Mouse (Mus musculus) intestine, embryonic 16.5 days (tissue): ENCODE measurements around the gene Fam120c. TPM values are rescaled to one million over a fixed set of nuclear protein-coding genes. Genes with fewer than 3 reads are reported as not detected.
"Not testable (repeated sequence)": the region's sequence is repeated elsewhere in the genome, so short reads cannot be mapped to it uniquely, and the experiment has no call there.

Source experiments
- ATAC-seq: fragments of 200-750 bp; cut with Nextera tagmentation; 2 replicates; pipeline ENCODE4 v1.8.0; 2017; ENCODE audit warnings: moderate TSS enrichment, moderate library complexity
- H3K27ac ChIP-seq: fragments of 300-500 bp; sonication (generic); 2 replicates; pipeline ENCODE4 v1.5.1; 2014; ENCODE audit warnings: mild to moderate bottlenecking, low read length
- H3K27me3 ChIP-seq: fragments of 300-500 bp; sonication (generic); replicated peaks from 2 replicates; pipeline ENCODE4 v1.6.1; 2014; ENCODE audit warnings: low read length, control low read depth, mixed read lengths; ENCODE audit not compliant: control insufficient read depth, insufficient read depth
- H3K36me3 ChIP-seq: fragments of 300-500 bp; sonication (generic); 2 replicates; pipeline ENCODE4 v1.6.1; 2014; ENCODE audit warnings: low read length, control low read depth; ENCODE audit not compliant: control insufficient read depth, insufficient read depth
- H3K4me1 ChIP-seq: fragments of 300-500 bp; sonication (generic); 2 replicates; pipeline ENCODE4 v1.6.1; 2014; ENCODE audit warnings: low read length, control low read depth, mixed read lengths; ENCODE audit not compliant: control insufficient read depth, insufficient read depth
- H3K4me2 ChIP-seq: fragments of 300-500 bp; sonication (generic); 2 replicates; pipeline ENCODE4 v1.6.1; 2014; ENCODE audit warnings: low read depth, low read length, control low read depth
- H3K4me3 ChIP-seq: fragments of 300-500 bp; sonication (generic); 2 replicates; pipeline ENCODE4 v1.5.1; 2014; ENCODE audit warnings: mild to moderate bottlenecking, low read length
- H3K9ac ChIP-seq: fragments of 300-500 bp; sonication (generic); 2 replicates; pipeline ENCODE4 v1.6.1; 2014; ENCODE audit warnings: low read depth, low read length
- H3K9me3 ChIP-seq: fragments of 300-500 bp; sonication (generic); 2 replicates; pipeline ENCODE4 v1.6.1; 2016; ENCODE audit warnings: low read length, control low read depth; ENCODE audit not compliant: control insufficient read depth
- WGBS: fragments of 180-500 bp; shearing (Covaris S2); extraction: QIAGEN DNeasy Blood & Tissue Kit; methylation state at CpG from one replicate; pipeline ENCODE4 v1.1.7; 2014; 5-methylcytosine and 5-hydroxymethylcytosine counted together
- polyA plus RNA-seq: library from polyadenylated mRNA; unstranded; fragments of >200 nt; fragmentation: Nextera tagmentation; extraction: Ambion mirVana; gene quantifications from 2 replicates; pipeline ENCODE4 v1.2.1, GENCODE M21; 2015

Fam120c gene
- polyA plus RNA-seq, 1 experiment from 2014 or later, result 2.3 TPM

GRCm38 (mm10) chrX:151418801-151419200, 74.8 kb downstream of the Fam120c start:
- 92% methylated on average over 10 of the region's 10 CpGs for WGBS
- ATAC-seq, result no peak

GRCm38 (mm10) chrX:151420791-151421190, 76.8 kb downstream of the Fam120c start:
- H3K36me3 ChIP-seq, result no peaks in the 10 kb centered on the region
- no peak overlapping the region for H3K27ac ChIP-seq
- no peaks in the 10 kb centered on the region for H3K9me3 ChIP-seq
- H3K4me2 ChIP-seq, result no peak overlapping the region
- no peaks in the 10 kb centered on the region for H3K27me3 ChIP-seq
- no peak overlapping the region for H3K9ac ChIP-seq
- H3K4me3 ChIP-seq, result no peak overlapping the region
- no peaks in the 10 kb centered on the region for H3K4me1 ChIP-seq
- ATAC-seq, result no peak
- 86% methylated on average over 1 of the region's 1 CpGs for WGBS

More at GRCm38 (mm10) chrX:151418801-151419200, 74.8 kb downstream of the Fam120c start:
- H3K36me3 ChIP-seq, result no peaks in the 10 kb centered on the region
- H3K4me3 ChIP-seq, result no peak overlapping the region
- no peak overlapping the region for H3K27ac ChIP-seq
- no peaks in the 10 kb centered on the region for H3K4me1 ChIP-seq
- H3K9ac ChIP-seq, result no peak overlapping the region
- no peaks in the 10 kb centered on the region for H3K27me3 ChIP-seq
- H3K9me3 ChIP-seq, result no peaks in the 10 kb centered on the region
- H3K4me2 ChIP-seq, result no peak overlapping the region

GRCm38 (mm10) chrX:151443637-151444036, 99.7 kb downstream of the Fam120c start:
- Histone ChIP-seq H3K27ac (no peak overlapping the region), H3K9ac (no peak overlapping the region), H3K4me1 (no peaks in the 10 kb centered on the region), H3K4me3 (no peak overlapping the region), H3K27me3 (no peaks in the 10 kb centered on the region), H3K36me3 (no peaks in the 10 kb centered on the region), H3K4me2 (no peak overlapping the region), H3K9me3 (no peaks in the 10 kb centered on the region)
- no peak for ATAC-seq

GRCm38 (mm10) chrX:151444189-151444588, 100.2 kb downstream of the Fam120c start:
- no peaks in the 10 kb centered on the region for H3K27me3 ChIP-seq
- no peak for ATAC-seq
- no peak overlapping the region for H3K27ac ChIP-seq
- H3K4me1 ChIP-seq, result no peaks in the 10 kb centered on the region
- H3K4me2 ChIP-seq, result no peak overlapping the region
- WGBS, result 88% methylated on average over 1 of the region's 1 CpGs
- H3K9ac ChIP-seq, result no peak overlapping the region
- H3K4me3 ChIP-seq, result no peak overlapping the region
- H3K36me3 ChIP-seq, result no peaks in the 10 kb centered on the region
- no peaks in the 10 kb centered on the region for H3K9me3 ChIP-seq

GRCm38 (mm10) chrX:151488128-151488527, 144.2 kb downstream of the Fam120c start:
- no peak overlapping the region for H3K9ac ChIP-seq
- WGBS, result 88% methylated on average over 3 of the region's 3 CpGs
- H3K27ac ChIP-seq, result no peak overlapping the region
- H3K4me1 ChIP-seq, result no peaks in the 10 kb centered on the region
- no peak overlapping the region for H3K4me3 ChIP-seq
- no peaks in the 10 kb centered on the region for H3K27me3 ChIP-seq
- H3K36me3 ChIP-seq, result no peaks in the 10 kb centered on the region
- no peak overlapping the region for H3K4me2 ChIP-seq
- no peaks in the 10 kb centered on the region for H3K9me3 ChIP-seq
- ATAC-seq, result no peak

GRCm38 (mm10) chrX:151493269-151493668, 149.3 kb downstream of the Fam120c start:
- not testable (repeated sequence) for H3K9ac ChIP-seq, H3K4me1 ChIP-seq, H3K4me3 ChIP-seq, H3K27ac ChIP-seq, H3K4me2 ChIP-seq, H3K9me3 ChIP-seq, ATAC-seq, H3K36me3 ChIP-seq, H3K27me3 ChIP-seq
- 96% methylated on average over 4 of the region's 4 CpGs for WGBS

GRCm38 (mm10) chrX:151496596-151496995, 152.6 kb downstream of the Fam120c start:
- Histone ChIP-seq H3K9ac (no peak overlapping the region), H3K27ac (no peak overlapping the region), H3K9me3 (no peaks in the 10 kb centered on the region), H3K4me3 (no peak overlapping the region), H3K4me2 (no peak overlapping the region), H3K27me3 (no peaks in the 10 kb centered on the region), H3K36me3 (no peaks in the 10 kb centered on the region), H3K4me1 (no peaks in the 10 kb centered on the region)
- ATAC-seq, result no peak
- 81% methylated on average over 1 of the region's 1 CpGs for WGBS

- Histone ChIP-seq H3K9ac (no peak overlapping the region), H3K4me3 (no peak overlapping the region), H3K4me2 (no peak overlapping the region), H3K9me3 (no peaks in the 10 kb centered on the region), H3K27ac (no peak overlapping the region), H3K27me3 (no peaks in the 10 kb centered on the region), H3K36me3 (no peaks in the 10 kb centered on the region), H3K4me1 (no peaks in the 10 kb centered on the region)
- no peak for ATAC-seq
Observed at GRCm38 (mm10) chrX:151508536-151508935, 164.6 kb downstream of the Fam120c start.

GRCm38 (mm10) chrX:151509906-151510305, 165.9 kb downstream of the Fam120c start:
- no peaks in the 10 kb centered on the region for H3K4me1 ChIP-seq
- no peaks in the 10 kb centered on the region for H3K36me3 ChIP-seq
- H3K4me2 ChIP-seq, result no peak overlapping the region
- H3K9me3 ChIP-seq, result no peaks in the 10 kb centered on the region
- no peak for ATAC-seq
- H3K9ac ChIP-seq, result no peak overlapping the region
- no peak overlapping the region for H3K27ac ChIP-seq
- H3K4me3 ChIP-seq, result no peak overlapping the region
- 93% methylated on average over 1 of the region's 1 CpGs for WGBS
- no peaks in the 10 kb centered on the region for H3K27me3 ChIP-seq

GRCm38 (mm10) chrX:151513066-151513465, 169.1 kb downstream of the Fam120c start:
- ATAC-seq, result no peak
- WGBS, result 79% methylated on average over 3 of the region's 3 CpGs
- Histone ChIP-seq H3K9me3 (no peaks in the 10 kb centered on the region), H3K27ac (no peak overlapping the region), H3K27me3 (no peaks in the 10 kb centered on the region), H3K9ac (no peak overlapping the region), H3K4me3 (no peak overlapping the region), H3K4me1 (no peaks in the 10 kb centered on the region), H3K4me2 (no peak overlapping the region), H3K36me3 (no peaks in the 10 kb centered on the region)
